Mouse (Mus musculus) cerebellum, postnatal 10 days (tissue): ENCODE measurements at regions not wholly inside any gene's neighbourhood (a gene's known extent, or its start where the extent isn't known, plus 50 kb on each side); places are given as distances from the start of the nearest gene placed in this dataset.

Source experiments
- DNase-seq, 2 experiments: peaks; one replicate each; pipeline ENCODE4 v3.0.0; 2021; ENCODE audit warnings: mixed read lengths in 2 of 2

DNA sequence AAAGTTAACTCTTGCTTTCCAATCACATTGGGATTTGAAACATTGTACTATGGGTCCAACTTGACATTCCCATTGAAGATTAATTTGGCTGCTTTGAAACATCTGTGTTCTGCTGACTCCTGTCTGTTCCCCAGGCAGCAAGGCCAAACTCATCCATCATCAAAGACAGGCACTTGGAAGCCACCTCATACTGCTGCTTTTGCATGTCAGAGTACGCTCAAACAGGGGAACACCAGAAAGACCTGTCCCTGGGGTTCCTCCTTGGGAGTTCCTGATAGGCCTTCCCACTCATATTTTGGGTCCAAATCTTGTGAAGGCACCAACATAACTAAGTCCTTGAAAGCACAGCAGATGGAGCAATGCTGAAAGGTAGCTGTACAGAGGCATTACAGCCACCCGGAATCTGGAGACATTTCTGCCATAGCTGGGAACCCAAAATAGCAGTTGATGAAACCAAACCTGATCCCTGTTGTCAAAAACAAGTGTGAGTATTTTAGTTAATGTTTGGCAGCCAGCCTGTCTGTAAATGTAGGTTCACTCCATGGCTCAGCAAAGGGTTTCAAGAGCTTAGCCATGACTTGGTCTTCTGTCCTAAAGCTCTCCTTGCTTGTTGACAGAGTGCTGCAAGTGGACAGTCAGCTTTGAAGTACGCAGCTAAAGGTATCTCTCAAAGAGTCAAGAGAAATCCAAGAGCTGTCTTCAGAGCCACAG is 147.0 kb upstream of the Spag17 start:
- no peak for DNase-seq

GRCm38 (mm10) chr3:99739654-99740053 is 145.6 kb upstream of the Spag17 start:
- no peak for DNase-seq

- DNase-seq, result no peak
Measured at GRCm38 (mm10) chr3:99741249-99742222, 143.7 kb upstream of the Spag17 start.

DNA sequence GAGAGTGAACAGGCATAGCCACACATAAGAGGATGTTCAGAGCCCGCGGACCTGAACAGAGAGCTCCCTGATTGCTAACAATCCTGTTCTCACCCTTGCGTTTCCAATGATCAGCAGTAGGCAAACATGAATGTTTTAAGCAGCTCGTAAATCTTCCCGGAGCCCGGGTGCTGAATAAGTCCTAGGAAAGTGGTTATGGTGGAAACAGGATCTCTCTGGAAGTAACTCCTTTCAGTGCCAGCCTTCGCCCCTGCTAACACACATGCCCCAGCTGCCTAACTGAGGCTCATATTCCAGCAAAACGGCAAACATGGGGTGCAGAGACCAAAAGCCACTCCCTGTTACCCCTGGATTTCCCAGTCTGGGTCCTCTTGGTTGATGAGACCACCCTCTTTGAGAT is 135.5 kb upstream of the Spag17 start:
- no peak for DNase-seq

DNA sequence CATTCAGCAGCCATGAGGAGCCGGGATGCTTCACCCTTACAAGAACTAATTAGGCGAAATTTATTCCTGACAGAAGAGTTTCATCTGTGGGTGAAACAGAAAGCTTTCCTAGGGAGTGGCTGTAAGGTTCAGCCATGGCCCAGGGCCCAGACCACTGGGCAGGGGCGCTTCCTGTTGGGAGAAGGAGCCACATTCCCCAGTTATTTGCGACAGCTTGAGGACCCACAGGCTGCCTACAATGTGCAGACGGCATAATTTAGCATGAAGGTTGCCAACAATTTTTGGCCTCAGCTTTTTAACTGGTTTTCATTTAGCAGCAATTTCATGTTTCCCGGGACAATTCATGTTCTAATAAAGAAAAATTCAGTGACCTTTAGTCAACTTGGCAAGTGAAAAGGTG is 106.7 kb upstream of the Spag17 start:
- DNase-seq, result peak; percentile 62 to 73

DNA sequence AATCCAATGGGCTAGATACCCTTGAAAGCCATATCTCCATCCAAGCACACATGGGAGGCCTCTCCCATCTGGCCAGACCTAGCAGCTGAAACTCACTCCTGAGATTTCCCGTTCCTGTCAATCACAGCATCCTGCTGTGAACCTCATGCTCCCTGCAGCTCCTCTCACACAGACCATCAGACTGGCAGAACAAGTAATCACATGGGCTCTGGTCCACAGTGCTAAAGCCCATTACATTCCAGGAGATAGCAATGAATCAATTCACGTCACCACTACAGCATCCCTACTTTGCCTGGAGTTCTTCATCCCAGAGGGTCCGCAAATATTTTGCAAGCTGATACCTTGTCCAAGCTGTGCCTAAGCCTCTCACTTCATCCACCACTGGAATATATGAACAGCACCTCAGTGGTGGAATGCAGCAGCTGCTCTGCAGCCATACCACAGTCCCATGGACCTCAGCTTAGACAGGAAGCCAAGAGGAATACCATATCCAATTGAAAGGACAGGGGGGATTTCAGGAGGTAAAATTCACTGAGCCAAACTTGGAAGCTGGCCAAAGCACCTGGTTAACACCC is 99.2 kb upstream of the Spag17 start:
- DNase-seq, result no peak

DNA sequence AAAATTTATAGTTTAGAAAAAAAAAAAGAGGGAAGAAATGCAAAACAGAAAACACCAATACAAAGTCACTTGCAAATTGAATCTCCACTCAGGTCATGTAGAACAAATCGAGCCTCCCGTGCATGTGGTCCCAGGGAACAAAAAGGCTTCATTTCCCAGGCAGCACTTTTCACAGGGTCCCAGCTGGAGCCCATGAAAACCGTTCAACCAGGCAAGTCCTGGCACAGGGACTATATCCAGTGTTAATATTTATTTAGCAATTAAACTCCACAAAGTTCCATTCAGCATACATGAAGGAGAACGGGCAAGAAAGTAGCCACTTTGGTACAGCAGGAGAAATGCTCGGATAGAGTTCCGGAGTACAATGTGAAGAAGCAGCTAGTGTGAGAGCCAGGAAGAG is 93.9 kb upstream of the Spag17 start:
- DNase-seq, result peak in 1 of 2 experiments; percentile 6

DNA sequence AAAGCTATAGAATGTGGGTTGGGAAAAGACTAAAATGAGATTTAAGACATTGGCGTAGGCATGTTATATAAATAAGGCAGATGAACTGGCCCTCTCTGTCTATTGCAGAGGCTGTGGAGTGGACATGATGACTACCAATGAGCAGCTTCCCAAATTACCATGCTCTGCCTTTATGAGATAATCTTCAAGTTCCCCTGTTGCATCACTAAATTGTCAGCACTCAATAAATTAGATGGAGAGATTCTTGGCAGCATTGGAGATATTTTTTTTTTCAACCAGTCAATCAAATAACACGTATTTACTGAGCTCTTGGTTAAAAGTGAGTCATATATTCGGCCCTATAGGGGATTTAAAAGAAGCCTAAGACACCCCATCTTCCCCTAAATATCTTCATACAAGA is 91.6 kb upstream of the Spag17 start:
- DNase-seq, result no peak

DNA sequence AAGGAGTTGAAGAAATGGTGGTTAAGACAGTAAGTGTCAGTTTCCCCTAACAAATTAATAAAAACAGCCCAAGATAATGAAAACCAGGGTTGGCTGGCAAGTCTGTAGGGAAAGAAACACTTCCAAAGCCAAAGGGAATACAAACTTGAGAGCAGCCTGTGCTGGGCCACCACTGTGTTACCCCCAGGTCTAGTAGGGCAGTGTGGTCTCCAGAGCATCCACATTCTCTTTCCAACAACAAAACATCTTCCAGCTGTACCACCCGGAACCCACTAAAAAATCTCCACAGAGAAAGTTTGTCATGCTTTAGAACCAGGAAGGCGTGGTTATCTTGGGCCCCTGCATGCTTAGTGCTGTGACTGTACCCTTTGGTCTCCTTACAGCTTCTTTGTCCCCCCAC is 89.4 kb upstream of the Spag17 start:
- DNase-seq, result no peak

DNA sequence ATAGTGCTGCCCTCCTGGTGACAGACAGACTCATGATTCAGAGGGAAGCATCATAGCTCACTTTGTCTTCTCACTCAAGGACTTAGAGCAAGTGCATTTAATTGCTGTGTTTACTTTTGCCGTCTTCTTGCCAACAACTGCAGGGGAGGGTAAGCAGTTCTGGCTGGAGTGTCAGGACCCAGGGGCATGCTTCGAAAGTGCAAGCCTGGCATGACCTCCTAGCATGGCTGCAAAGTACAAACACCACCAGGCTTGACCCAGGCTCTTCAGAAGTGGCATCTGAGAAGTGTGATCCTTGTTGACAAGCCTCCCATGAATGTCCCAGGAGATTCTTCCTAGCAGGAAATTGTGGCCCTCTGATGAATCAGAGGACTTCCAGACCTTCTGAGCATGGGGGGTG is 87.4 kb upstream of the Spag17 start:
- no peak for DNase-seq

GRCm38 (mm10) chr3:99810532-99810931 is 74.7 kb upstream of the Spag17 start:
- no peak for DNase-seq

GRCm38 (mm10) chr3:99811276-99811675 is 73.9 kb upstream of the Spag17 start:
- DNase-seq, result peak in 1 of 2 experiments; percentile 2

DNA sequence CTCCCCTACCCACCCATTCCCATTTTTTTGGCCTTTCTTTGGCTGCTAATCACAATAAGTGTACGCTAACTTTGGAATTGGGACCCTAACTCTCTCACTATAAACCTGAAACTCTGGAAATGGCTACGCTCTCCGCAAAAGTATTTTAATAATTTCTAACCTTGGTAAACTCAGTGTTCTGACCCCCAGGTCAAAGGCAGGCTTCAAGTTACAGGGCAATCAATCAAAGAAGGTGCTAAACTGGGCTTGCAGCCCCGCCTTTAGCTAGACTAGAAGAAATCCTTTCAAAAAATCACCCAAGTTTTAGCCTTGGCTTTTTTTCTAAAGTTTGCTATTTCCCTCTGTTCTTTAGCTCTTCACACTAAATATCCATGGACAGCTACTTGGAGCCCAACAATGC is 72.4 kb upstream of the Spag17 start:
- DNase-seq, result no peak

DNA sequence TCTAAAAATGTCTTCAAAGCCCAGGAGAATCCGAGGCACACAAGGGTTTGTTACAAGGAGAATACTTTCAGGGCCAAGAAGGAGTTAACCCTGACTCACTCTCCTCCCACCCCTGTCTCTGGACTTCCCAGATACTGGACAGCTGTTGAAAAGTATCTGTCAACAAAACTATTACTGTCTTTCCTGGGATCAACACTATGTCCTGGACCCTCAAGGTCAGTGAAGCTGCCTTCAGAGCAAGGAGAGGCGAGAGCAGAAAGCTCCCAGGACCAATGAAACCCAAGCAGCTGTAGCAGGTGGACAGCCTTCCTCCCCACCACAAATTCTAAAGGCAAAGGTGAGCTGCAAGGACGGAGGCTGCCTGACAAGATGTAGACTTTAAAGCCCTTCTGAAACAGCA is 70.1 kb upstream of the Spag17 start:
- no peak for DNase-seq

- peak in 1 of 2 experiments; percentile 2 for DNase-seq
Measured at GRCm38 (mm10) chr3:99817965-99818364, 67.2 kb upstream of the Spag17 start.

DNA sequence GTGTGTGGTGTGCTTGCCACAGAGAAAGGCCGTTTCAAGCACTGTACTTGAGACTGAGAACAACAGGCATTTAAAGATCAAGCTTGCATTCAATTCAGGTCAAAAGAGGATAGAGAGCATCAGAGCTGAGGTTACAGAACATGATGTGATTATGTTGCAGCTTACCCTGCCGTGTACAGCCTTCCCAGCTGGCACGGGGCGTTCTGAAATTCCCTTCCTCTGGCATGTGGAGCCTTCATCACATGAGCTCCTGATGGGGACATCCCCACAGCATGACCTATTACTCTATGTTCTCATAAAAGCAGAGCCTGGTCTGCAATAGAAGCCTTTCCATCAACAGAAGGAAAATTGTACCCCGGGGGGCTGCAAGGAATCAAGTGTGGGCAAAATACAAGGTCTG is 62.5 kb upstream of the Spag17 start:
- no peak for DNase-seq

- no peak for DNase-seq
Measured at GRCm38 (mm10) chr3:99823256-99823655, 62.0 kb upstream of the Spag17 start.
